Mouse (Mus musculus): Measurements from ENCODE around the gene Cend1.

The Cend1 gene

DNA sequence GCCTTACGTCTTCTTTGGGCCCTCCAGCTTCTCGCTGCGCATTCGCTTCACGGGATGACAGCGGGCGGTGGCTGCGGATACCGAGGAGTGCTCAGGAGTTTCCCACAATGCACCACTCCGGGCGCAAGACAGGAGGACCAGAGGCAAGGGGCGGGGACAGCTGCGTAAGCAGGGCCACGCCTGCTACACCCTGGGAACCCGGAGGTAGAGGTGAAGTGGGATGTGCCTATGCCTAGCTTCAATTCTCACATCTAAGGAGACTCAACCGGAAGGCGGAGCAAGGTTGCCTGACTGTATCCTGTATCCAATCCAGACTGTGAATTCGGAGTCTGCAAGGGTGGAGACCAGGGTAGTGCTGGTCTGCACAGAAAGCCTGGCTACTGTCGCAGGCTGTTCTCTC lies at the start of gene Cend1:
Gene Cend1, minus strand, starts transcription at position 182 of the 400 bp plus-strand sequence.
- peak in 1 of 2 experiments; percentile 20 for DNase-seq

- no peak for DNase-seq
These were observed 49.0 kb upstream of the Cend1 start for GRCm38 (mm10) chr7:141478270-141478748.

DNA sequence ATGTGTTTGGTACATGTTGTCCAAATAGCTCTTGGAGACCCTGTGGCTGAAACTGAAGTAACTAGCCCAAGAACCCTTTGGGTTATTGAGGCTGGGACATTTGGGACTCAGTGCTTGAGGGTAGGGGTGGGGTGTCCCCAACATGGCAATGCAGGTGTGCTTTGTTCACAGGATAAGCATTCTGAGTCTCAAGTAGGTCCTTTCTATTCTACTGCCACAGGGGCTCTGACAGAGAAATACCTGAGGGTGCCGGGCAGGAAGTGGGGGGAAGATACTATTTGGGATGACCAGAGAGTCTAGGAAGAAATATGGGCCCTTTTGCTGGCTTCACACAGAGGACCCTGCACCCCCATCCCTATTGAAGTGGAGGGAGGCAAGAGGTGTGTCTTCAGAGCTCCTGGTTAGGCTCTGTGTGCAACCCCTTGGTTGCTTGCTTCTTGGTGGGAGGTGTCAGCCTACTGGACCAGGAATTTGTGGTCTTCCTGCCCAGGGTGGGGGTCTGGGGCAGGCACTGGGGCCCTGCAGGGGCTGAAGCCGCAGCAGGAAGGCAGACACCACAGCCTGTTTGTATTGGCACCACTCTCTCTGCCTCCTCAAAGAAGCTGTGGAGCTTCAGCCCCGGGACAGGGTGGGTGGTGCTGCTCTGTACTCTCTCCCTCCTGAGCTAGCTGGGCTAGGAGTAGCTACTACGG lies 48.4 kb upstream of the Cend1 start:
- no peak for DNase-seq

- DNase-seq, result no peak
These were observed 47.7 kb upstream of the Cend1 start for GRCm38 (mm10) chr7:141476981-141477370.

DNA sequence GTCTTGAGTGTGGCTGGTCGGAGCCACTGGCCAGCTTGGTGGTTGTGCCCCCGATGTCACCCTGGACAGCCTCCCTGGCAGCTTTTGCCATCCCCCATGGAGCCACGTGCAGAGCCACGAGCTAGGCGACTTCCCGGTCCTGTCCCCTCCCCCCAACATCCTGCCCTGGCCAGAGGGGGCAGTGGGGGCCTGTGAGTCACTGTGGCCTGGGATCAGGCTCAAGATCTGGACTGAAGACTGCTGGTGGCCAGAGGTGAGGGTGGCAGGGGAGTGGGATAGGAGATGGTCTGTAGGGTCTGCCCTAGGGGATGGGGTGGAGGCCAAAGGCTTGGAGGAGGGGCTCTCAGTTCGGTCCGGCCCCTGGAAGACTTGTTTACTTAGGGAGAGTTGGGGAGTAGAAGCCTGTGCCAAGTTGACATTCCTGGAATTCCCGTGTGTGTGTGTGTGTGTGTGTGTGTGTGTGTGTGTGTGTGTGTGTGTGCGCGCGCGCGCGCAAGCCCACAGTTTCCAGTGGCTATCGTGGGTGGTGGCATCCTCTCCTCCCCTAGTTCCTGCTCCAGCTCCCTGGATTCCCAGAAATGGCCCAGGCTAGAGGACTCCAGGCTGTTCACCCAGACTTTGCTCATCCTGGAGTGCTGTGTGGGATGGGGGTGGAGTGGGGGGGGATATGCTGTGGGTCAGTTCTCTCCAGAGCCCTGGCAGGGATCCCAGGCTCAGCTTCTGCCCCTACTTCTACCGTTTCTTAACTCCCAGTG lies 47.1 kb upstream of the Cend1 start:
- DNase-seq, result peak in 1 of 2 experiments; percentile 33

- DNase-seq, result no peak
These were observed 46.5 kb upstream of the Cend1 start for GRCm38 (mm10) chr7:141475805-141476158.

- peak; percentile 85 to 86 for DNase-seq
These were observed 45.9 kb upstream of the Cend1 start, which contains the start of the genes Polr2l and Tspan4 for GRCm38 (mm10) chr7:141475011-141475804. TSS of gene Polr2l (minus strand) at chr7:141475132. TSS of gene Tspan4 (plus strand) at chr7:141475240.

DNA sequence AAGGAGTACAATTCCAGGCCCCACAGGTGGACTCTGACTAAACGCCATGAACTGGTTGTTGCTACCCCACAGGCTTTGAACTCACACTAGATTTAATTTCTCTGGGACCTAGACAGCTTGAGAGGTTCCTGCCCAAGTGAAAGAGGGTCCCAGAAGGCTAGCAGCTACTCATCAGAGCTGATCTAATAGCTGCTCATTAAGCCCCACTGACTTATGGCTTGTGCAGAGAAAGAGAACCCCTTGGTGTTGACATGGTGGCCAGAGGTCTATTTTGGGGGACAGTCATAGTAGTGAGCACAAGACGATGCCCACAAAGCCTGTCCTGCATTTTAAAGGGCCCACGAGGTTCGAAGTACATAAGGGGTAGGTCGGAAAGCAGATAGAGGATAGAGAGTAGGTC lies 44.9 kb upstream of the Cend1 start:
- DNase-seq, result no peak

GRCm38 (mm10) chr7:141472763-141473162 lies 43.5 kb upstream of the Cend1 start:
- no peak for DNase-seq

- no peak for DNase-seq
These were observed 42.9 kb upstream of the Cend1 start for GRCm38 (mm10) chr7:141472226-141472625.

- no peak for DNase-seq
These were observed 41.9 kb upstream of the Cend1 start for GRCm38 (mm10) chr7:141471236-141471635.

- no peak for DNase-seq
These were observed 41.3 kb upstream of the Cend1 start for GRCm38 (mm10) chr7:141470637-141470944.

DNA sequence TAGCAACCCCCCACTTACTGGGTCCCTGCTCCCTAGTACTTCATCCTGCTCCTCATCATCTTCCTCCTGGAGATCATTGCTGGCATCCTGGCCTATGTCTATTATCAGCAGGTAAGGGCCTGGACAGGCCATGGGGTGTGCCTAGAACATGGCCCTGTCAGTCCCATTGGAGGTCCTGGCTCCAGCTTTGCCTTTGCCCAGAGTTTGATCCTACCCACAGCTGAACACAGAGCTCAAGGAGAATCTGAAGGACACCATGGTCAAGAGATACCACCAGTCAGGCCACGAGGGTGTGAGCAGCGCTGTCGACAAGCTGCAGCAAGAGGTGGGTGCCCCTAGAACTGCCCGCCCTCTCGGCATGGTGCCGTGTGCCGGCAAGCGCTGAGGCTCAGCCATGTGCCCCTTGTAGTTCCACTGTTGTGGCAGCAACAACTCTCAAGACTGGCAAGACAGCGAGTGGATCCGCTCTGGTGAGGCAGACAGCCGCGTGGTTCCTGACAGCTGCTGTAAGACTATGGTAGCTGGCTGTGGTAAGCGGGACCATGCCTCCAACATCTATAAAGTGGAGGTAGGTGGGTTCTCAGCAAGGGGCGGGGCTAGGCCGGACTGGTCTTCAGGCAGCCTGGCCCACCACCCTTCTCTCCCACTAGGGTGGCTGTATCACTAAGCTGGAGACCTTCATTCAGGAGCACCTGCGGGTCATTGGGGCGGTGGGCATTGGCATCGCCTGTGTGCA lies 40.8 kb upstream of the Cend1 start:
- DNase-seq, result no peak

DNA sequence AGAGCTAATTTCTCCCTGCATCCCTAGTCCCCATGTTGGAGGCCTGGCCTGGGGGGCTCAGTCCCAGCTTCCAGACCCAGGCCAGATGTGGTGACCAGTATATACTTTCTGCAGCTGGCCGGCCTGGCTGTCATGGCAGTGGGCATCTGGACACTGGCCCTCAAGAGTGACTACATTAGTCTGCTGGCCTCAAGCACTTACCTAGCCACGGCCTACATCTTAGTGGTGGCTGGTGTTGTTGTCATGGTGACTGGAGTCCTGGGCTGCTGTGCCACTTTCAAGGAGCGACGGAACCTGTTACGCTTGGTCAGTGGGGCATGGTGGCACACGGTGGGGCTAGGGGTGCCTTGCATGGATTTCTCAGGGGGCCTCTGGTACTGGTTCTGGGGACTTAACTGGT lies 40.1 kb upstream of the Cend1 start:
- DNase-seq, result no peak

- peak; percentile 45 to 65 for DNase-seq
These were observed 39.4 kb upstream of the Cend1 start for GRCm38 (mm10) chr7:141468522-141469211.

GRCm38 (mm10) chr7:141468164-141468521 lies 38.9 kb upstream of the Cend1 start:
- no peak for DNase-seq

DNA sequence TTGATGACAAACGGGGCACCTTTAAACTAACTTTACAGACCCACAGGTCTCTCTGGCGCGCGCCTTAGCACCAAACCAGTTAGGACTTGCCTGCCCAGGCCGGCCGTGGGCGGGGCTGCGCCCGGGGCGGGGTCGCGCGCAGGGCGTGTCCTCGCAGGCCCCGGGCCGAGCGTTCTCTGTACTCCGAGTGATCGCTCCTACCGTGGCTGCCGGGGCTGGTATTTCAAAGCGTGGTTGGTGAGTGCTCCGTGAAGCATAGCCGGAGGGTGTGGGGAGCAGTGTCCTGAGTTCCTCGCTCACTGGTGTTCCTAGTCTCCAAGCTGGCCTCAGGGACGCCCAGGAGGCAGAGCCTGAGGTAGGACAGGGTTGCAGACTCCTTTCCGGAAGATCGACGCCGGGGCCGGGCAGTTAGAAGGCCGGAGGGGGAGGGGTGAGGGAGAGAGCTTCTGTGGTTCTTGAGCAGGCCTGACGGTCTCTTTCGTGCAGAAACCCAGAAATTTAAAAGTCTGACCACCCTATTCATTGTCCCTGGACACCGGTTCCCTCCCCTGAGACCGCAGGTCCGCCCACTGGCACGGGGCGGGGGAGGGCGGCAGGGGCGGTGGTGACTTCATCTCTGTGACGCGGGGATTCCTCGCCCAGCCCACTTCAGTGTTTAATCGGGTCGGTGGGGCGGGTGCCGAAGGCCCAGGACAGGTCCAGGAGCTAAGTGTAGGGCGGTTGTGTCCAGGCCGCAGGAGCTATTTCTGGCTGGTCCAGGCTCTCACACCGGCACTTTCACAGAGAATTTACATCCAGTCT lies 38.1 kb upstream of the Cend1 start, which contains the start of gene Cd151:
Gene Cd151, plus strand, starts transcription at position 163 of the 801 bp plus-strand sequence.
- peak; percentile 78 to 79 for DNase-seq

- no peak for DNase-seq
These were observed 37.4 kb upstream of the Cend1 start for GRCm38 (mm10) chr7:141466607-141467148.

GRCm38 (mm10) chr7:141466045-141466394 lies 36.7 kb upstream of the Cend1 start:
- no peak for DNase-seq

DNA sequence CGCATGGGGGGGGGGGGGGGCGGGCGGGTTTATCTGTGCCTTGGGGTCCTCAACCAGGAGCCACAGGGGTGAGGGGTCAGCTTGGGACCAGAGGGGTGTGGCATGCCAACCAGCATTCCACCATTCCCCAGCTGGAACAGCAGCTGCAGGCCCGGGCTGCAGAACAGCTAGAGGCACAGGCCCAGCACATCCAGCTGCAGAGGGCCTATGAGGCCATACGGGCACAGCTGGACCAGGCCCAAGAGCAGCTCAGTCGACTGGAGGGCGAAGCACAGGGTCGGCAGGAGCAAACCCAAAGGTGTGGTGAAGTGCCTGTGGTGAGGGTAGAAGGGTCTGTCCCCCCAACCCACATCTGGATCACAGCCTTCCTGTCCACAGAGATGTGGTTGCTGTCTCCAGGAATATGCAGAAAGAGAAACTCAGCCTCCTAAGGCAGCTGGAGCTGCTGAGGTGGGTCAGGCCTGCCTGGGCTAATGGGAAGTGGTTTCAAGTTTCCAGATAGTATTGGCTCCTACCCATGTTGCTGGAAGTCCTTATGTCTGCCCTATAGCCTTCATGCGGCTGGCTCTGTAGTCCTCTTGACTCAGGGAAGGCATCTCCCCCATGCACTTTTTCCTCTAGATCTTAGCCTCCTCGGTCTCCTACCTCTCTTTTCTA lies 36.2 kb upstream of the Cend1 start:
- DNase-seq, result no peak

Data from thymus, postnatal 36 days (tissue).